Mouse (Mus musculus) heart, embryonic 15.5 days (tissue): ENCODE data around the gene Foxk2. TPM values are rescaled to one million over a fixed set of nuclear protein-coding genes. Genes with fewer than 3 reads are reported as not detected.
"Not testable (repeated sequence)": the region's sequence is repeated elsewhere in the genome, so short reads cannot be mapped to it uniquely, and the experiment has no call there.

ENCODE experiments used
- ATAC-seq: fragments of 200-750 bp; cut with Nextera tagmentation; replicated peaks from 2 replicates; pipeline ENCODE4 v1.8.0; 2017; ENCODE audit warnings: low read depth, moderate TSS enrichment; ENCODE audit not compliant: insufficient number of reproducible peaks, insufficient read depth, low FRiP score
- H3K27ac ChIP-seq: fragments of 300-500 bp; sonication (generic); 2 replicates; pipeline ENCODE4 v1.5.1; 2015; ENCODE audit warnings: mild to moderate bottlenecking, inconsistent platforms
- H3K27me3 ChIP-seq: fragments of 300-500 bp; sonication (generic); 2 replicates; pipeline ENCODE4 v1.6.1; 2015; ENCODE audit warnings: inconsistent platforms
- H3K36me3 ChIP-seq: fragments of 300-500 bp; sonication (generic); 2 replicates; pipeline ENCODE4 v1.6.1; 2015; ENCODE audit warnings: mild to moderate bottlenecking, inconsistent platforms
- H3K4me1 ChIP-seq: fragments of 300-500 bp; sonication (generic); replicated peaks from 2 replicates; pipeline ENCODE4 v1.6.1; 2015; ENCODE audit warnings: inconsistent platforms
- H3K4me2 ChIP-seq: fragments of 300-500 bp; sonication (generic); 2 replicates; pipeline ENCODE4 v1.6.1; 2015; ENCODE audit warnings: inconsistent platforms, mild to moderate bottlenecking, moderate library complexity
- H3K4me3 ChIP-seq: fragments of 300-500 bp; sonication (generic); 2 replicates; pipeline ENCODE4 v1.5.1; 2015; ENCODE audit warnings: mild to moderate bottlenecking, inconsistent platforms
- H3K9ac ChIP-seq: fragments of 300-500 bp; sonication (generic); 2 replicates; pipeline ENCODE4 v1.6.1; 2015; ENCODE audit warnings: mild to moderate bottlenecking, inconsistent platforms
- H3K9me3 ChIP-seq: fragments of 300-500 bp; sonication (generic); replicated peaks from 2 replicates; pipeline ENCODE4 v1.6.1; 2016; ENCODE audit warnings: inconsistent platforms
- WGBS: fragments of 180-500 bp; shearing (Covaris S2); methylation state at CpG from one replicate; pipeline ENCODE4 v1.1.7; 2015; ENCODE audit warnings: mixed read lengths; 5-methylcytosine and 5-hydroxymethylcytosine counted together
- polyA plus RNA-seq: library from polyadenylated mRNA; unstranded; fragments of >200 nt; fragmentation: Nextera tagmentation; extraction: Ambion mirVana; gene quantifications from 2 replicates; pipeline ENCODE4 v1.2.1, GENCODE M21; 2015

Gene Foxk2
- polyA plus RNA-seq, 1 experiment from 2014 or later: 5.7 TPM

DNA sequence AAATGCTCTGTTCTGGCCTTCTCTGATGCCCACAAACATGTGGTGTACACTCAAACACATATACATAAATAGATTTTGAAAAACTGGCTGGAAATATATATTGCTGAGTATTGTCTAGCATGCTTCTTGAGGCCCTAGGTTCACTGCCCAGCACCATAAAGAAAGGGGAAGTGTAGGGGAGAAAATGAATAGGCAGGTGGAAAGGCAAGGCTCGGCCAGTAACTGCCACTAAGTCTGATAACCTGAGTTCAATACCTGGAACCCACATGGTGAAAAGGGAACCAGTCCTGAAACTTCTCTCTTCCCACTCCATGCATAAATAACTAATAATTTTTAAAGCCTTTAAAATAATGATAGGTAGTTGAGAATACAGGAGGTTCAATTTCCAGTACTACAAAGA is 79.9 kb downstream of the Foxk2 start:
- no peak for ATAC-seq
- Histone ChIP-seq H3K9me3 (no peaks in the 10 kb centered on the region), H3K4me3 (no peak overlapping the region), H3K9ac (no peak overlapping the region), H3K27me3 (no peaks in the 10 kb centered on the region), H3K36me3 (peaks cover 22% of the 10 kb centered on the region), H3K27ac (no peak overlapping the region), H3K4me1 (no peaks in the 10 kb centered on the region), H3K4me2 (no peak overlapping the region)
- WGBS: 87% methylated on average over 1 of the region's 1 CpGs

DNA sequence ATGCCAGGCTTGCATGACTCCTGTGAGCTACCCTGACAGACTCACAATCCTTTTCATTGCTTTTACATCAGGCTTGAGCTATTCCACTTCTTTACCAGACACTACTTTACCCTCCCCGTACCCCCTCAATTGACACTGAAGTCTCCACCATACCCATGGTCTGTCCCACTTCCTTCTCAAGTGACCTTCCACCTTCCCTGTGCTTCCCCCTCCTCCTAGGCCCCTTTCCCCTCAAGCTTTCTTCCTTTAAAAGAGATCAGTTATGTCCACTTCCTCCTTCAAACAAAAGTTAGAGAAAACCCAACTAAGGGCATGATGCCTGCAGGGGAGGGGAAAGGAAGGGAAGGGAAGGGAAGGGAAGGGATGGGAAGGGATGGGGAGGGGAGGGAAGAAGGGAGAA is 80.5 kb downstream of the Foxk2 start:
- no peaks in the 10 kb centered on the region for H3K27me3 ChIP-seq
- 73% methylated on average over 1 of the region's 1 CpGs for WGBS
- H3K4me3 ChIP-seq: no peak overlapping the region
- peaks cover 19% of the 10 kb centered on the region; the same call in 1 of the 2 replicates for H3K36me3 ChIP-seq
- H3K9me3 ChIP-seq: no peaks in the 10 kb centered on the region
- H3K27ac ChIP-seq: no peak overlapping the region
- no peak for ATAC-seq
- no peak overlapping the region for H3K9ac ChIP-seq
- H3K4me1 ChIP-seq: no peaks in the 10 kb centered on the region
- no peak overlapping the region for H3K4me2 ChIP-seq

DNA sequence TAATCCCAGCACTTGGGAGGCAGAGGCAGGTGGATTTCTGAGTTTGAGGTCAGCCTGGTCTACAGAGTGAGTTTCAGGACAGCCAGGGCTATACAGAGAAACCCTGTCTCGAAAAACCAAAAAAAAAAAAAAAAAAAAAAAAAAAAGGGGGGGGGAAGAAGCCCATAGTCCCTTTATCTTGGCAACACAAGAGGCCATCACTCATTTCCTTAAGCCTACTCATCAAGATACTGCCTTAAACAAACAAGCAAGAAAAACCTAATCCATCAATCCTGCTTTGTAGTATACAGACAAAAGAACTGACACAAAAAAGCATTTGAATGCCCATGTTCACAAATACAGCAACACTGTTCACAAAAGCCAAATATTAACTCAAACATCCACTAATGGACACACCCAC is 82.6 kb downstream of the Foxk2 start:
- H3K9ac ChIP-seq, H3K4me1 ChIP-seq, H3K4me2 ChIP-seq, H3K4me3 ChIP-seq, H3K27me3 ChIP-seq, H3K9me3 ChIP-seq, H3K27ac ChIP-seq, ATAC-seq: not testable (repeated sequence)
- no CpG with 5 or more reads among the region's 1 CpGs for whole genome bisulfite sequencing
- peaks cover 12% of the 10 kb centered on the region; the same call in 1 of the 2 replicates for H3K36me3 ChIP-seq

DNA sequence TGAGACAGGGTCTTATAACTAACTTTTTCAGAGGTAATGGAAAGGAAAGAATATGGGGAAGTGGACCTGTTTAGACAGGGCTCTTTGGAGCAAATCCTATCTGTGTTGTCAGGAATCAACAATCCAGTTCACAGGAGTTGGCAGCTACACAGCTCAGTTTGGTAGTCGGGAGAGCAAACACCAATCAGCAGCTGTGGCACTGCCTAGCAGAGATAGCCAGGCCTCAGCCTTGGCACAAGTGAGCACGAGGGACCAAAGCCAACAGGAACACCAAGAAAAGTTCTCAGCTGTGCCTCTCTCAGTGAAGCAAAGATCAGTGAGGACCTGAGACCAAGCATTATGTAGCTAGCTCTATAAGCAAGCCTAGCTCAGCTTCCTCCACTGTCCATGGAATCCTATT is 87.2 kb downstream of the Foxk2 start:
- Histone ChIP-seq H3K9ac (no peak overlapping the region), H3K4me3 (no peak overlapping the region), H3K36me3 (peaks cover 16% of the 10 kb centered on the region; the same call in 1 of the 2 replicates), H3K4me2 (no peak overlapping the region), H3K27ac (0 out of 2 replicates have a peak overlapping the region, but pooled peaks have one; percentile 45), H3K9me3 (no peaks in the 10 kb centered on the region), H3K27me3 (no peaks in the 10 kb centered on the region), H3K4me1 (0 out of 2 replicates have a peak, but pooled peaks cover 2% of the 10 kb centered on the region)
- no peak for ATAC-seq
- 45% methylated on average over 2 of the region's 2 CpGs for WGBS

DNA sequence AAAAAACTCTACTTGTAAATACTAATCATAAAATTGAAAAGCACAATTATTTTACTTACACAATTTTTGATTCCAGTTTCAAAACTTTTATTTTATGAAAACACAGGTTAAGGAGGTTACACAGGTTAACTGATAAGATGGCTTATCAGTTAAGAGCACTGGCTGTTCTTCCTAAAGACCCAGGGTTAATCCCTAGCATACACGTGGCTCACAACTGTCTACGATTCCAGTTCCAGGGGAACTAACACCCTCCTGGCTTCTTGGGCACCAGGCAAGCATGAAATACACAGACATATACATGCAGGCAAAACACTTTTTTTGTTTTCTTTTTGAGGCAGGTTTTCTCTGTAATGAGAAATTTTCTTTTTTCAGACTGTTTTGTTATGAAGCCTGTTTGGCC is 88.4 kb downstream of the Foxk2 start:
- H3K4me3 ChIP-seq: no peak overlapping the region
- peaks cover 16% of the 10 kb centered on the region; the same call in 1 of the 2 replicates for H3K36me3 ChIP-seq
- H3K4me1 ChIP-seq: peaks cover 10% of the 10 kb centered on the region
- H3K4me2 ChIP-seq: no peak overlapping the region
- H3K9me3 ChIP-seq: no peaks in the 10 kb centered on the region
- no peaks in the 10 kb centered on the region for H3K27me3 ChIP-seq
- ATAC-seq: no peak
- no peak overlapping the region for H3K27ac ChIP-seq
- no peak overlapping the region for H3K9ac ChIP-seq
- WGBS: 86% methylated on average over 2 of the region's 2 CpGs

DNA sequence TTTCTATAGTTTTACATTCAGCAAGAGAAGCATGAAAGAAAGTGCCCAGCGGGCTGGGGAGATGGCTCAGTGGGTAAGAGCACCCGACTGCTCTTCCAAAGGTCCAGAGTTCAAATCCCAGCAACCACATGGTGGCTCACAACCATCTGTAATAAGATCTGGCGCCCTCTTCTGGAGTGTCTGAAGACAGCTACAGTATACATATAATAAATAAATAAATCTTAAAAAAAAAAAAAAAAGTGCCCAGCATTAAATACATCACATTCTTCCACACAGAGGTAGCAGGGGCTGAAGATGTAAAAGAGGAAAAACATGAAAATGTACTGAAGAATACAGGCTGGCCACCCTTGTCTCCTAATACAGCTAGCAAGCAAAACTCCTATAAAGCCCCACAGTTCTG is 88.9 kb downstream of the Foxk2 start:
- H3K9me3 ChIP-seq, H3K27me3 ChIP-seq, H3K4me2 ChIP-seq, H3K27ac ChIP-seq, ATAC-seq, H3K4me3 ChIP-seq, H3K9ac ChIP-seq: not testable (repeated sequence)
- H3K4me1 ChIP-seq: peaks cover 14% of the 10 kb centered on the region
- 84% methylated on average over 3 of the region's 3 CpGs for WGBS
- peaks cover 16% of the 10 kb centered on the region; the same call in 1 of the 2 replicates for H3K36me3 ChIP-seq

DNA sequence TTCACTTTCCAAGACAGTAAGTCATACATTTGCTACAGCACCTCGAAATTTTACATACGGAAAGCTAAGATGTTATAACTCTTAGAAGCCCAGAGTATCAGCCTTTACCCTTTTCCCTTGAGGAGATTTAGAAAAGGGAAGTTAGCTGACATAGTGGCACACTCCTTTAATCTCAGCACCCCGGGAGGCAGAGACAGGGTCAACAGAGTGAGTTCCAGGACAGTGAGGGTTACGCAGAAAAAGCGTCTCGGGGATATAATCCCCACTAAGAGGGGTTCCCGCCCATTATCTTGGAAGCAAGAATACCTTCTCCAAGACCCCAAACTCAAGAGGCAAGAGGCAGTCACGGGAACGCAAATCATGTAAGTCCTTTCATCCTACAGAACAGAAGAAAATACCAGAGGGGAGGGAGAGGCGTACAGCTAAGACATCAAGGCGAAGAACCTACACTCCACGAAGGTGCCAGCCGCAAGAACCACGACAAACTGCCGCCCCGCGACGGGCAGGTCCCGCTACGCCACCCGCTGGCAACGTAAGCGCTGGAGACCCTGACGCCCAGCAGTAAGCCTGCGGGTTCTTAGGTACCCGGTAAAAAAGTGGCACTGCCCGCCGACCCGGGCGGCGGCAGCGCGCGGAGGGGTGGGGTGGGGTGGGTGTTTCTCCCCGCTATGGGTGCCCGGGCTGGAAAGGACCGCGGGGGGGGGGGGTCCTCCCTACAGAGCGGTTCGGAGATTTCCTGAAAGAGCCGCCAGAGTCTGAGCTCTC is 93.7 kb downstream of the Foxk2 start:
- ATAC-seq: peak; percentile 34; the same call in 1 of the 2 replicates
- 3% methylated on average over 41 of the region's 41 CpGs for WGBS

DNA sequence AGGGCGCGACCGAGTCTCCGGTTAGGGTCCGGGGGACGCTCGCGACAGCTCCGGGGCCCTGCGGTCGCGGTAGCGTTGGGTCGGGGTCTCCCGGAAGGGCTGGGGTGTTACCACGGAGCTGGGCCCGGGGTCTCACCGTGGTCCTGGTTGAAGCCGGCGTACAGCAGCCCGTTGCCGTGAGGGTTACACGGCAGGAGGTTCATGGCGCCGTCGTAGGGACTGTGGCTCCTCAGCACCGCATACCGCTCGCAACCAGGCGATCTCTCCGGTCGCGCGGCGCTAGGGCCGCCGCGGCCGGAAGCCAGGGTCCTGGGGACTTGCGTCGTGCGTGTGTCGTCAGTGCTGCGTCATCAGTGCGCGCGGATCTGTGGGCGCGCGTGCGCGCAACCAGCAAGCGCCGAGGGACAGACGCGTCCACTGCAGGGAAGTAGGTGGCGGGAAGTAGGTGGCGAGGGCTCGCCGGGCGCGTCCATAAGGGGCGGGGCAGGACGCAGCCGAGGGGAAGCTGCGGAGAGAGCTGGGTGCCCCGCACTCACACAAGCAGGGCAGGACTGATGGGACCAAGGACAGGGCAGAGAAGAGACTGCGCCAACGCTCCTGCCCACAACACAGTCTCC is 94.4 kb downstream of the Foxk2 start, which contains the start of gene Wdr45b:
Wdr45b (minus strand) TSS at position 355 of the 617 bp plus-strand sequence.
- Histone ChIP-seq H3K27me3 (no peaks in the 10 kb centered on the region), H3K9me3 (no peaks in the 10 kb centered on the region), H3K4me1 (peaks cover 18% of the 10 kb centered on the region), H3K27ac (peak within 1 kb of the TSS; percentile 87), H3K4me3 (peak within 1 kb of the TSS; percentile 92), H3K4me2 (peak within 1 kb of the TSS; percentile 78), H3K9ac (peak within 1 kb of the TSS; percentile 95), H3K36me3 (peaks cover 6% of the 10 kb centered on the region; the same call in 1 of the 2 replicates)
- under 1% methylated on average over 69 of the region's 69 CpGs for WGBS
- ATAC-seq: peak; percentile 96

More for the DNA sequence above, 93.7 kb downstream of the Foxk2 start:
- peak overlapping the region; percentile 87 for H3K27ac ChIP-seq
- peak overlapping the region; percentile 95 for H3K9ac ChIP-seq
- H3K4me3 ChIP-seq: peak overlapping the region; percentile 92
- H3K27me3 ChIP-seq: no peaks in the 10 kb centered on the region
- peaks cover 11% of the 10 kb centered on the region; the same call in 1 of the 2 replicates for H3K36me3 ChIP-seq
- peak overlapping the region; percentile 78 for H3K4me2 ChIP-seq
- no peaks in the 10 kb centered on the region for H3K9me3 ChIP-seq
- H3K4me1 ChIP-seq: peaks cover 18% of the 10 kb centered on the region

Other genes with a start within 250 kb of the Foxk2 start
- 0.74 and 3.4 TPM in 2 replicates for gene Cd7, start 220.6 kb upstream of the Foxk2 start, polyA plus RNA-seq
- gene Sectm1b, start 196.4 kb upstream of the Foxk2 start, polyA plus RNA-seq: not detected in 2 replicates
- gene Sectm1a, start 178.8 kb upstream of the Foxk2 start, polyA plus RNA-seq: 0.30 TPM in 1 of 2 replicates, not detected in the other
- not detected in 2 replicates for gene Tex19.2, start 141.3 kb upstream of the Foxk2 start, polyA plus RNA-seq
- gene Tex19.1, start 113.8 kb upstream of the Foxk2 start, polyA plus RNA-seq: 0.10 TPM in 1 of 2 replicates, not detected in the other
- gene Uts2r, start 99.7 kb upstream of the Foxk2 start, polyA plus RNA-seq: not detected in 2 replicates
- gene Hexdc, start 55.6 kb upstream of the Foxk2 start, polyA plus RNA-seq: 7.3 and 9.2 TPM in 2 replicates
- gene Ogfod3, start 55.3 kb upstream of the Foxk2 start, polyA plus RNA-seq: 26.4 and 29.8 TPM in 2 replicates
- 19.1 and 29.7 TPM in 2 replicates for gene Cybc1, start 30.7 kb upstream of the Foxk2 start, polyA plus RNA-seq
- gene Narf, start 22.7 kb upstream of the Foxk2 start, polyA plus RNA-seq: 52.4 and 65.6 TPM in 2 replicates
- 62.9 and 73.6 TPM in 2 replicates for gene Wdr45b, start 94.5 kb downstream of the Foxk2 start, polyA plus RNA-seq
- gene Rab40b, start 128.3 kb downstream of the Foxk2 start, polyA plus RNA-seq: 6.2 and 7.0 TPM in 2 replicates
- gene Fn3krp, start 161.4 kb downstream of the Foxk2 start, polyA plus RNA-seq: 5.8 and 6.2 TPM in 2 replicates
- gene Fn3k, start 174.9 kb downstream of the Foxk2 start, polyA plus RNA-seq: 11.7 and 14.9 TPM in 2 replicates
- 17.3 and 25.2 TPM in 2 replicates for gene Tbcd, start 192.0 kb downstream of the Foxk2 start, polyA plus RNA-seq